Mouse (Mus musculus) megakaryocyte-erythroid progenitor cell, adult 5-6 weeks (primary cell): ENCODE results near the gene Gvin1. TPM values are rescaled to one million over a fixed set of nuclear protein-coding genes. Genes with fewer than 3 reads are reported as not detected.
A peak's percentile ranks its signal among the peaks of the same experiment; 100 is the strongest.
"Not testable (repeated sequence)": the region's sequence is repeated elsewhere in the genome, so short reads cannot be mapped to it uniquely, and the experiment has no call there.

Experiments
- ATAC-seq: replicated peaks from 2 replicates; pipeline ENCODE4 v1.8.0; 2016; ENCODE audit warnings: mild to moderate bottlenecking, inconsistent platforms; ENCODE audit not compliant: severe bottlenecking, poor library complexity, low FRiP score, low TSS enrichment
- total RNA-seq, 2 experiments: library from RNA; stranded (forward) in 1 of 2; stranded (reverse) in 1 of 2; fragments of 200-1000, 215-1000 nt in 1 of 2; fragments of >200 nt in 1 of 2; fragmentation: Nextera tagmentation in 1 of 2; gene quantifications; 2 replicates each; pipeline ENCODE4 v1.2.3; 2014 to 2017

Gvin1 gene
- total RNA-seq (2014; fragmentation: Nextera tagmentation): 2.4 and 4.2 TPM in 2 replicates
- total RNA-seq (2017): 19.0 and 19.1 TPM in 2 replicates

GRCm38 (mm10) chr7:106215177-106215576 lies at the start of gene Gvin1:
Gene Gvin1 (minus strand): TSS chr7:106215326.
- peak; percentile 76 for ATAC-seq

DNA sequence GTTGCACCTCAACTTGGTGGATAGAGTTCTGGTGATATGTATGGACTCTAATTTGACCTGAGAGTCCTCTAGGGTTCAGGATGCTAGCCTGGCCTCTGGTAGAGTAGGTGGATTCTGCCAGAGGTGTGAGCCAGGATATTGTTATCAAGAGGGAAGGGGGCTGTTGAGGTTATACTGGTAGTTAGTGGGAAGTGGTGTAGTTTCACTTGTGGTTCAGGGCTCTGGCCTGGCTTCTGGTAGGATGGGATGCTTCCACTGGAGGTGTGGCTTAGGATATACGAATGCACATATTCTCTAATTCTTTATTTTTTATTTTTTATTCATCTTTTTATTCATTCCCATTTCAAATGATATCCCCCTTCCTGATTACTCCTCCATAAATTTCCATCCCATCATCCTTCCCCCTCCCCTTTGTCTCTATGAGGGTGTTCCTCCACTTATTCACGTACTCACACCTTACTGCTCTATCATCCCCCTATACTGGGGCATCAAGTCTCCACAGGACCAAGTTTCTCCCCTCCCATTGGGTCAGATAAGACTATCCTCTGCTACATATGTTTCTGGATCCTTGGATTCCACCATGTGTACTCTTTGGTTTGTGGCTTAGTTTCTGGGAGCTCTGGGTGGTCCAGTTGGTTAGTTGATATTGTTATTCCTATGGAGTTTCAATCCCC lies 36.9 kb upstream of the Gvin1 start:
- no peak for ATAC-seq

DNA sequence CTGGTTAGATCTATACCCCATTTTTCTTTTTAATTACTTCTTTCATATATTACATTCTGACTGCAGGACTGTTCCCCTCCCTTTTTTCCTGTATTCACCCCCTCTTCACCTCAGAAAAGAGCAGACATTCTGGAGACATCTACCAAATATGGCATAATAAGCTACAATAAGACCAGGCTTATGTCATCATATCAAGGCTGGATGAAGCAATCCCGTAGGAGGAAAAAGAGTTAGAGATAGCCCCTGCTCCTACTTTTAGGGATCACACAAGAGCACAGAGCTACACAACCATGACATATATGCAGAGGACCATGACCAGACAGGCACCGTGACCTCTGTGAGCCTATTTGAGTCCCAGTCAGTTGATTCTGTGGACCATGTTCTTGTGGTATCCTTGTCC lies 33.8 kb upstream of the Gvin1 start:
- no peak for ATAC-seq

- no peak for ATAC-seq
These were observed 33.1 kb upstream of the Gvin1 start for GRCm38 (mm10) chr7:106248245-106248644.

DNA sequence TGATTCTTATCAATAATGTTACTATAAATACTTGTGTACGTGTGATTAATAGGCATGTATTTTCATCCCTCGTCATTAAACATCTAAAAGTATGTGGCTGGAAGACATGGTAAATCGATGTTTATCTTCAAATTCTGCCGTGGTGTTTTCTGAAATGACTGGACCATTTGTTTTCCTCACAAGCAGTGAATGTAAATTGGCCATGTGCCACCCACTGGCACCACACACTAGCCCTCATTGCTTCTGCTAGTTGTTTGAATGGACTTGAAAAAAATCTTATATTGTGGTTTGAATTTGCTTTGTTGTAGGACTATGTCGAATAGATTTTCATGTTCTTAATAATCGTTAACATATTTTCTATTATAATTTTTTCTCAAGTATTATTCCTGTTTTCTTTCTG lies 30.5 kb upstream of the Gvin1 start:
- ATAC-seq: no peak

DNA sequence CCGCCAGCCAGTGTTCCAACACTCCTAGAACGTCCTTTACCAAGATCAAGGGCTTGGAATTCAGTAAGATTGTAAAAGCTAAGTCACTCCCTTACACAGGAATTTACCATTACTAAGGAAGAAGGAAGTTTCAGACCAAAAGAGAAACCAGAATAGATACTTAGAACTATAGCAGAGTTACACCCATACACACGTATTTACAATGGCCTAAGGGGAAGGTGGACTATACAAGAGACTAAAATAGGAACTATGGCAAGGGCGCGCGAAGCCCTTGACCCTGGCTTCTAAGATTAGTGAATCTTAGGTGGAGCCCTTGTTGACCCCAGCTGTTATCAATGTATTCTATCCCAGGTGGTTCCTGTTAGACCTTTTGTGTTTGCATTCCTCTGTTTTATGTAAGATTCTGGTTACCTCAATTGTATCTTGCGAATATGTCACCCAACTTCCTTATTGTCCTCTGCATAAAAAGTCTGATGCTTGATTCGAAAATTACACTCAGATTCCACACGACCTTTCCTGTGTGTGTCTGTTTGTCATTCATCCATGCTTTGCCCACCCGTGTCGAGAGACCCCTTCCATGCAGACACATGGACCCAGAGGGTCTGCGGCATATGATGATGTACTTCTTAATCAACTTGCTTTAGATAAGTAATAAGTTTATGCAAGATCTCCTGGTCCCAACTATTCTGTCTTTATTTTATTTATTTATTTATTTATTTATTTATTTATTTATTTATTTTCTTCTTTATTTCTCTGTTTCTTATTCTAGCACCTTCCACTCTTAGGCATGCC lies 25.6 kb upstream of the Gvin1 start:
- not testable (repeated sequence) for ATAC-seq

DNA sequence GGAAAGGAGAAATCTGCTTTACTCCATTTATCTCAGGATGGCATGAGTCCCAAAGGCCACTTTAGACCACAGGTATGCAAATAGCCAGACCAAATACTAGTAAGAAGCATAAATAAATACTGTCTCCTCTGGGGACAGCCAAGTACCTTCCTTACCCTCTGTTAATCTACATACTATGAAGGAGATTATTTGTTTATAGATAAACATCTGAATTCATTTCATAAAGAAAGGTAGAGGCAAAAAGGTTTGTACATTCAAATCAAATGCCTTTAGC lies 22.0 kb upstream of the Gvin1 start:
- ATAC-seq: no peak

GRCm38 (mm10) chr7:106236327-106237191 lies 21.4 kb upstream of the Gvin1 start:
- no peak for ATAC-seq

DNA sequence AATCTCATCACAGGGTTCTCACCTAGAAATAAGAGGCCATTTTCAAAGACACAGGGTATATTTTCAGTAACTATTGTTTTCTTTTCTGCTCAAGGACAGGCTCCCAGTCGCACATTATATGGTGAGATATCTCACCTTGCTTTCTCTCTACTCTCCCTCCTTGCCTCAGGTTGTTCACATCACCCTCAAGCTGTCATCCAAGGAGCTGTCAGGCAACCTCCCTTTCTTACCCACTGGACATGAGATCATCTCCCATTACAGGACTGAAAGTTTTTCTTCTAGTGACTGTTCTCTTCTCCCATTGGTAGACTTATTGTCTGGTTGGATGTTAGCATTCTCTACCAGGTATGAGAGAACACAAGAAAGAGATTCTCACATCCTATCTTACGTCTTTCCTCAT lies 20.5 kb upstream of the Gvin1 start:
- ATAC-seq: no peak

- ATAC-seq: peak; percentile 92
These were observed 784 bp upstream of the Gvin1 start for GRCm38 (mm10) chr7:106215910-106216309.

DNA sequence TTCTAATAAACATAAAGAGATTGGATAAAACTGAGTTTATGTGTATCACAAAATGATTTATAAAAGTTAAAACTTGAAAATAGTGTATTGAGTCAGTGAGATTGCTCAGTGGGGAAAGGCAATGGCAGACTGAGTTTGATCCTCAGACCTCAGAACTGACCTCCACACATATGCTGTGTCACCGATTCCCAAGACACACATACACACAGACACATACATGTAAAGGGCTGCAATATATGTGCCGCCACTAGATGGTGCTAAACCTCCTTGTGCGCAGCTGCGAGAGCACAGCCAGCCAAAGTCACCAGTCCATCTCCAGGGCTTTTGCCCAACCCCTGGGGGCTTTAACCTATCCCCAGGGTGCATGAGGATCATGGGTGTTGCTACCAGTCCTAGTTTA lies 1.4 kb downstream of the Gvin1 start:
- peak; percentile 85 for ATAC-seq

DNA sequence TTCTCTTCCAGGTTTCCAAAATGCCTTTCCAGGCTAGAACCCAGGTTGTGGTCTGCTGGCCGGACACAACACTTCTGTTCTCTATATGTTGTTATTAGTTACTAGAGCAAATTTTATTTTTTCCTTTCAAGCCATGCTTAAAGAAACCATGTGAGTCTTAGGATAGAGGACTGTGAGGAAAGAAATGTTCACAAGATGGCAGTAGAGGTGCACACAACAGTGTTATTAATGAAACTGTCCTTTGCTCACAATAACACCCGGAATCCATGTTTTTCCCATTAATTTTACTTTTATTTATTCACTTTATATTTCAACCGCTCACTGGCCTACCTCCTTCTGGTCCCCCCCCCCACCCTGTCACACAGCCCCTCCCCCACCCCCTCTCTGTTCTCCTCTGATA lies 8.5 kb downstream of the Gvin1 start:
- ATAC-seq: peak; percentile 100

DNA sequence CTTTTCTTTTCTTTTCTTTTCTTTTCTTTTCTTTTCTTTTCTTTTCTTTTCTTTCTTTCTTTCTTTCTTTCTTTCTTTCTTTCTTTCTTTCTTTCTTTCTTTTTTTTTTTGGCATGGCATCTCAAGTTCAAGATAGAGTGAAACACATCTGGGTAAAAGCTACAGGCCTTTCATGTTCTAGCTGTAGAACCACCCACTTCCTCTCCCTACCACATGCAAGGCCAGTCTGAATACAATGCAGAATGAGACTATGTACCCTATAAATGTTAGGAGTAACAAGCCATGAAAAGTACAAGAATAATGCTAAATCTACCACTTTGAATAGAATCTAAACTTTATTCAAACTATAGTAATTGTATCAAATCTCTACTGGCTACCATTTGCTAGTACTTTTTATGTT lies 38.1 kb downstream of the Gvin1 start:
- not testable (repeated sequence) for ATAC-seq

- peak; percentile 94 for ATAC-seq
These were observed 69.9 kb downstream of the Gvin1 start for GRCm38 (mm10) chr7:106145013-106145754.

DNA sequence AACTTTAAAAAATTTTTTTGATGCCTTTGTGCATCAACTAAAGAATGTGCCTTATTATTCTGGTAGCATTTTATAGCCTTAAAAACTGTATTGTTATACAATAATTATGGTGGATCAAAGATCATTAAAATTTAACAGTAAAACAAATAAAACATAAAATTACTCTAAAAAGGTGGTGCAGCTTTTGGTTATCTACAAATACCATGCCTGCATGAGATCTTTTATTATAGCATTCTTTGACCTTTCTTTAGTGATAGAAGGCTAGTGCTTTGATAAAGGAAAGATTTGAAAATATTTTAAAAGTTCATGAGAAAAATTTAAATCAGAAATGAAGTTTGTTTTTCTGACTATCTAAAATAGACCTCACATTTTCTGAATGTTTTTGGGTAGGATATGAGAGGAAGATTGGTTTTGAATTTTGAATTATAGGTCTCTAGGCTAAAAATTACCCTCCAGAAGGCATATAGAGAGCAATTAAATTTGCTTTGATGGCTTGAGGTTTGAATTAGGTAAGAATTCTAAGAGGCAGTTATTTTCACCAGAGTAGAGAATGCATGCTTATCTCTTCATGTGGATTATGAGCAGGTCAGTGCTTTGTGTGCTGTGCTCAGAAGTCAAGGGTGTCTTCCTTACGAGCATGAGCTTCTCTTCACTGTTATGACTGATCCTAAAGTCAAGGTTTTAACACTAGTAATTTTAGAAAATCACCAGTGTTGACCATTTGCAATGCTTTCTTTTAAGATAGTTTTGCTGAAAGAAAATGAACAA lies 73.8 kb downstream of the Gvin1 start:
- not testable (repeated sequence) for ATAC-seq

GRCm38 (mm10) chr7:106117090-106117948 lies 97.8 kb downstream of the Gvin1 start:
- not testable (repeated sequence) for ATAC-seq
